Comparison of ENCODE assay signal across 24 mouse cellular contexts in genomic region chr7:113178073-113178472, GRCm38 (mm10). TPM values are rescaled to one million over a fixed set of nuclear protein-coding genes. Genes with fewer than 3 reads are reported as not detected.
DNase-seq lines count a peak whose midpoint lies in the region; ATAC-seq and TF ChIP-seq lines count a peak whose summit lies in the region.
"Had no signal": no experiment of that assay in that cellular context is flagged by ENCODE, and none has a peak within 500 bp of the region (broad histone marks: within the 10 kb centered on the region; RNA-seq: fewer than 3 reads in every experiment).

No protein-coding gene starts in this region.

- DNase-seq in stomach, postnatal 0 days (ENCODE audit: low spot score): no peak
- peak; percentile 93 for DNase-seq in large intestine, adult 2 months (ENCODE audit: low read depth, low spot score)
- DNase-seq in heart, adult 18-20 months: no peak
- DNase-seq in adrenal gland, adult 2 months: no peak
- no peak for DNase-seq in left cerebral cortex, adult 2 months (ENCODE audit: extremely low spot score in 1 of 2, low spot score in 2 of 2)
- DNase-seq: adrenal gland, postnatal 10 days; adrenal gland, postnatal 25 days; B cell, adult 2 months; cerebellum, adult 11 months; cerebellum, adult 2 months; cerebellum, adult 9-10 months; cerebellum, postnatal 10 days; cerebellum, postnatal 25 days had no signal

- 81% methylated on average over 6 of the region's 6 CpGs for WGBS in stomach, embryonic 16.5 days
- WGBS in stomach, postnatal 0 days: 77% methylated on average over 6 of the region's 6 CpGs
- WGBS in intestine, embryonic 16.5 days: 58% methylated on average over 6 of the region's 6 CpGs
- 26% methylated on average over 6 of the region's 6 CpGs for WGBS in large intestine, adult 2 months

- H3K4me1 ChIP-seq in stomach, embryonic 16.5 days (ENCODE audit: control insufficient read depth, insufficient read depth, low read length): no peaks in the 10 kb centered on the region
- no peaks in the 10 kb centered on the region for H3K4me1 ChIP-seq in stomach, postnatal 0 days (replicated peaks; ENCODE audit: control insufficient read depth, insufficient read depth)
- peaks cover 8% of the 10 kb centered on the region; the same call in 1 of the 2 replicates for H3K4me1 ChIP-seq in intestine, embryonic 16.5 days (ENCODE audit: control insufficient read depth, insufficient read depth, low read length)
- H3K4me1 ChIP-seq: embryonic facial prominence, embryonic 10.5 days; embryonic facial prominence, embryonic 12.5 days; forebrain, embryonic 13.5 days had no signal

- no peak overlapping the region for H3K27ac ChIP-seq in stomach, embryonic 16.5 days (ENCODE audit: low read length)
- H3K27ac ChIP-seq in stomach, postnatal 0 days (replicated peaks): no peak overlapping the region
- H3K27ac ChIP-seq in intestine, embryonic 16.5 days (ENCODE audit: low read length): peak overlapping the region; percentile 35
- no peak overlapping the region for H3K27ac ChIP-seq in left cerebral cortex, adult 2 months
- H3K27ac ChIP-seq: embryonic facial prominence, embryonic 10.5 days; embryonic facial prominence, embryonic 12.5 days; forebrain, embryonic 13.5 days; forebrain, embryonic 15.5 days had no signal

- H3K4me2 ChIP-seq in stomach, embryonic 16.5 days (ENCODE audit: low read depth, low read length): no peak overlapping the region
- H3K4me2 ChIP-seq in stomach, postnatal 0 days (replicated peaks; ENCODE audit: low read depth): no peak overlapping the region
- no peak overlapping the region for H3K4me2 ChIP-seq in intestine, embryonic 16.5 days (ENCODE audit: low read depth, low read length)
- H3K4me2 ChIP-seq: embryonic facial prominence, embryonic 12.5 days; forebrain, embryonic 13.5 days; forebrain, embryonic 15.5 days had no signal

- H3K9me3 ChIP-seq in stomach, embryonic 16.5 days (replicated peaks; ENCODE audit: control insufficient read depth, low read length): no peaks in the 10 kb centered on the region
- no peaks in the 10 kb centered on the region for H3K9me3 ChIP-seq in stomach, postnatal 0 days (ENCODE audit: control insufficient read depth, low read length)
- H3K9me3 ChIP-seq in intestine, embryonic 16.5 days (ENCODE audit: control insufficient read depth, low read length): no peaks in the 10 kb centered on the region
- H3K9me3 ChIP-seq: embryonic facial prominence, embryonic 10.5 days; embryonic facial prominence, embryonic 12.5 days; forebrain, embryonic 13.5 days; forebrain, embryonic 15.5 days; G1E had no signal

- no peaks in the 10 kb centered on the region for H3K27me3 ChIP-seq in stomach, embryonic 16.5 days (ENCODE audit: control insufficient read depth, insufficient read depth, low read length)
- no peaks in the 10 kb centered on the region for H3K27me3 ChIP-seq in stomach, postnatal 0 days (ENCODE audit: control insufficient read depth, insufficient read depth, low read length)
- no peaks in the 10 kb centered on the region for H3K27me3 ChIP-seq in intestine, embryonic 16.5 days (replicated peaks; ENCODE audit: control insufficient read depth, insufficient read depth, low read length)
- H3K27me3 ChIP-seq: CH12.LX; embryonic facial prominence, embryonic 12.5 days; forebrain, embryonic 13.5 days; forebrain, embryonic 15.5 days; Patski had no signal

- H3K36me3 ChIP-seq in stomach, embryonic 16.5 days (ENCODE audit: control insufficient read depth, insufficient read depth, low read length): no peaks in the 10 kb centered on the region
- no peaks in the 10 kb centered on the region for H3K36me3 ChIP-seq in stomach, postnatal 0 days (ENCODE audit: control insufficient read depth, insufficient read depth, low read length)
- H3K36me3 ChIP-seq in intestine, embryonic 16.5 days (ENCODE audit: control insufficient read depth, insufficient read depth, low read length): no peaks in the 10 kb centered on the region
- H3K36me3 ChIP-seq: embryonic facial prominence, embryonic 10.5 days; embryonic facial prominence, embryonic 12.5 days; forebrain, embryonic 15.5 days; G1E had no signal

- TF ChIP-seq CTCF in stomach, postnatal 0 days (IDR thresholded peaks at IDR 0.05; ENCODE audit: low read depth): no peak
- no peak for TF ChIP-seq CTCF in left cerebral cortex, adult 2 months (IDR thresholded peaks at IDR 0.05)

- H3K4me3 ChIP-seq in stomach, embryonic 16.5 days (replicated peaks; ENCODE audit: low read length): no peak overlapping the region
- H3K4me3 ChIP-seq in stomach, postnatal 0 days (ENCODE audit: low read depth, low read length): no peak overlapping the region
- no peak overlapping the region for H3K4me3 ChIP-seq in intestine, embryonic 16.5 days (ENCODE audit: low read length)
- H3K4me3 ChIP-seq in left cerebral cortex, adult 2 months: no peak overlapping the region
- H3K4me3 ChIP-seq: embryonic facial prominence, embryonic 10.5 days; embryonic facial prominence, embryonic 12.5 days; forebrain, embryonic 13.5 days; forebrain, embryonic 15.5 days had no signal

- H3K9ac ChIP-seq in stomach, embryonic 16.5 days (ENCODE audit: low read length): no peak overlapping the region
- no peak overlapping the region for H3K9ac ChIP-seq in stomach, postnatal 0 days (ENCODE audit: low read length)
- H3K9ac ChIP-seq in intestine, embryonic 16.5 days (ENCODE audit: low read depth, low read length): no peak overlapping the region
- H3K9ac ChIP-seq: embryonic facial prominence, embryonic 12.5 days; forebrain, embryonic 13.5 days; forebrain, embryonic 15.5 days had no signal

- intact Hi-C loops in left cerebral cortex, adult 2 months (cut with DNase I): no loop called here

- no peak for TF ChIP-seq EP300 in stomach, postnatal 0 days (optimal IDR thresholded peaks at IDR 0.05)

- peak; percentile 29; the same call in 1 of the 2 replicates for ATAC-seq in stomach, embryonic 16.5 days (ENCODE audit: insufficient read depth, low FRiP score)
- ATAC-seq in stomach, postnatal 0 days (ENCODE audit: low FRiP score, low TSS enrichment): no peak
- peak; percentile 95 for ATAC-seq in intestine, embryonic 16.5 days
- ATAC-seq: activated CD4-positive, CD25-positive, alpha-beta regulatory T cell, adult 4 months; CD4-positive, CD25-positive, alpha-beta regulatory T cell, adult 4 months; forebrain, embryonic 13.5 days; forebrain, embryonic 15.5 days; Patski had no signal

RNA-seq across cellular contexts. Expression of gene Arntl, which starts 29.2 kb away (rescaled TPM):
- 14.1 TPM in 2 replicates for polyA plus RNA-seq in stomach, embryonic 16.5 days (2015; fragmentation: Nextera tagmentation; extraction: Ambion mirVana)
- 6.6 and 7.3 TPM in 2 replicates for polyA plus RNA-seq in stomach, postnatal 0 days (2015; fragmentation: Nextera tagmentation; extraction: Ambion mirVana)
- 8.6 and 8.9 TPM in 2 replicates for polyA plus RNA-seq in intestine, embryonic 16.5 days (2015; fragmentation: Nextera tagmentation; extraction: Ambion mirVana)
- 19.8 and 25.8 TPM in 2 replicates for polyA plus RNA-seq in large intestine, adult 2 months (2012; rRNA removed)
- 10 to 100 TPM; 18.5 to 22.6 TPM for total RNA-seq in heart, adult 18-20 months (2021)
- total RNA-seq in adrenal gland, adult 2 months (2021): 10 to 100 TPM; 10.3 to 58.8 TPM
- 3.4 and 5.4 TPM in 2 replicates for polyA plus RNA-seq in adrenal gland, adult 2 months (2012; rRNA removed)
- 10 to 100 TPM; 41.6 to 50.4 TPM for total RNA-seq in left cerebral cortex, adult 2 months (2021)
